Mouse (Mus musculus) liver, adult 2 months (tissue): ENCODE data around the gene Mmp10.

Source experiments
- CTCF ChIP-seq: fragments of 200-500 bp; IDR thresholded peaks from 2 replicates; pipeline ENCODE4 v1.5.1; 2011; ENCODE audit warnings: low read depth, low read length, control low read depth
- POLR2A ChIP-seq: fragments of 200-500 bp; IDR thresholded peaks from 2 replicates; pipeline ENCODE4 v1.6.1; 2011; ENCODE audit warnings: low read length, control low read depth; ENCODE audit not compliant: insufficient read depth; ENCODE audit errors: extremely low read depth

DNA sequence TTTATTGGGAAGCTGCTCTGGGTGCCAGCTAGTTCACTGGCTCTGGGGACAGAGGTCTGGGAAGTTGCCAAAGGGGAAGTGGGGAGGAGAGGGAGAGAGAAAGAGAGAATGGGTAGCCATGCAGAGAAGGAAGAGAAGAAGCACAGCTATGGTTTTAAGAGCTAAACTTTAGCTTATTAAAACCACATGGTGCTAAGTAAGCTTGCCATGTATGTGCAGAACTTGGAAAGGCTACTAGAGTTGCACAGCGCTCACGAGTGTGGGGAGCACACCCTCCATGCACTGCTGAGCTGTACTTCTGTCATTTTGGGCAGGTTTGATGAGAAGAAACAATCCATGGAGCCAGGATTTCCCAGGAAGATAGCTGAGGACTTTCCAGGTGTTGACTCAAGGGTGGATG is 48.9 kb upstream of the Mmp10 start:
- no peak for TF ChIP-seq POLR2A
- TF ChIP-seq CTCF = no peak
